Mouse (Mus musculus) macrophage (primary cell): ENCODE data around the gene Lix1l. TPM values are rescaled to one million over a fixed set of nuclear protein-coding genes. Genes with fewer than 3 reads are reported as not detected.
A peak's percentile ranks its signal among the peaks of the same experiment; 100 is the strongest.

Experiments
- H3K27ac ChIP-seq: fragments of 350-480 bp; formaldehyde crosslinking; 2 replicates; pipeline ENCODE4 v1.9.0; 2021
- H3K36me3 ChIP-seq: fragments of 350-480 bp; formaldehyde crosslinking; 2 replicates; pipeline ENCODE4 v1.9.0; 2021; ENCODE audit errors: inconsistent target
- H3K4me3 ChIP-seq: fragments of 350-480 bp; formaldehyde crosslinking; 2 replicates; pipeline ENCODE4 v1.9.0; 2021; ENCODE audit errors: inconsistent target
- H3K79me2 ChIP-seq: fragments of 350-480 bp; formaldehyde crosslinking; 2 replicates; pipeline ENCODE4 v1.9.0; 2021; ENCODE audit errors: inconsistent target
- WGBS: methylation state at CpG from one replicate; pipeline ENCODE4 v1.1.7; 2026; ENCODE audit warnings: inconsistent platforms; ENCODE audit not compliant: missing documents; 5-methylcytosine and 5-hydroxymethylcytosine counted together
- polyA plus RNA-seq: library from polyadenylated mRNA; stranded (reverse); fragments of 250-400 nt; gene quantifications from 3 replicates; pipeline ENCODE4 v1.2.4, GENCODE M21; 2018; ENCODE audit warnings: inconsistent platforms

Gene Lix1l
- polyA plus RNA-seq, 1 experiment from 2014 or later = 7.5 TPM

DNA sequence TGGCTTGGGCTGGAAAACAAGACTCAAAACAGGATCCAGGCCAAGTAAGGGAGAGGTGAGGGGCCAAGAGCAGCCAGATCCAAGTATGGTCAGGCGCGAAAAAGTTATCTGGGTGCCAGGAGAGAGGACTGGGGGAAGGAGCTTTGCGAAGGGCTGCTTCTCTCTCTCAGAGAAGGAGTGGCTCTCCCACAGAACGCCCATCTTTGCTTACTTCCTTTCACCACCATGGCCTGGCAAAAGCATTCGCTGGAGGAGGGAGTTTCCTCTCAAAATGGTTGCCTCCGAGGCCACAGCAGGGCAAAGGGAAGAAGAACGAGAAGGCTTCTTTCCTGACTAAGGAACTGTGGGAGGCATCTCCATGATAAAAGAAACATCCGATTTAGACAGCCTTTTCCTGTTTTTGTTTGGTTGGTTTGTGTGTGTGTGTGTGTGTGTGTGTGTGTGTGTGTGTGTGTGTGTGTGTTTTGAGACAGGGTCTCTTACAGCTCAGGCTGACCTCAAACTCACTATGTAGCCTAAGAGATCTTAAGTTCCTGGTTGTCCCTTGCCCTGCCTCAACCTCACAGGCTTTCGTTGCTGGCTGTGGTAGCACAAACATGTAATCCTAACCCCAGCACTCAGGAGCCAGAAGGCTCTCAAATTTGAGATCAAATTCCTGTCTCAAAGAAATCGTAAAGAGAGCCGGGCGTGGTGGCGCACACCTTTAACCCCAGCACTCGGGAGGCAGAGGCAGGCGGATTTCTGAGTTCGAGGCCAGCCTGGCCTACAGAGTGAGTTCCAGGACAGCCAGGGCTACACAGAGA lies 28.9 kb upstream of the Lix1l start:
- H3K79me2 ChIP-seq = peaks cover under 1% of the 10 kb centered on the region; the same call in 1 of the 2 replicates
- no peak overlapping the region for H3K4me3 ChIP-seq
- peak overlapping the region; percentile 75 for H3K27ac ChIP-seq
- H3K36me3 ChIP-seq = no peaks in the 10 kb centered on the region
- 53% methylated on average over 13 of the region's 16 CpGs for WGBS

DNA sequence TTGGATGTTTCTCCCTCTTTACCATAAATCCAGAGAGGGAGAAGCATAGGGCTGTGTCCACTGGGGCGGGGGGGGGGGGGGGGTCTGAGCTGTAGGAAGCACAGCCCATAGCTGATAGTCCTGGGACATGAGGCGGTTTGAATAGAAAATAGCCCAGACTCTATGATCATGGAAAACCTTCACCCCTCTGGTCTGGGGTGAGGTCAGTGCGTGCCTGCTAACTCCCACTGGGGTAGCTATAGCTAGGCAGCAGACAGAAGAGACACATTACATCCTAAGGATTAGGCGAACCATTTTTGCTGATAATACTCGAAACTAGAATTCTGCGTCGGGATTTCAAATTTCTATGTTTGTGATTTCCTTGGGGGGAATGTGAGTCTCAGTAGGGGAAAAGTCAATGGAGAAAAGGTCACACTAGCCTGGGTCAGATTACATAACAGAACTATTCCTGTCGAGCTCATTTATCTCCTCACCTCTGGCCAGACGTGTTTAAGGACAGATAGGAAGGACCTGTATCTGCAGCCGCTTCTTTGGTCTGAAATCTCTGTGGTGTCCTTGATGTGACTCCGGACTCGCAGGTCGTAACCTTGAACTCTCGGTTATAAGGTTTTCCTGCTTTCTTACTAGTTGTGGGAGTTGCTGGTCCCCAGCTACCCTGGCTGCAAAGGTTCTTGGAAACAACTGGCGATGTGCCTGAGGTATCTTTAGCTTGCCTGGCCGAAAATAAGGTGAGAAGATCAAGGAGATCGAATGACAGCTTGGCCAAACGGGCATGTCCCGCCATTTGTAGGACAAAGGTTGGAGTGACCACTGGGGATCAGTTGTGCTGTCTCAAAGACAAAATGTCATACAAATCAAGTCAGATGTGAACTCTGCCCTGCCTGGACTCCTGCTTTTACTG lies 27.1 kb upstream of the Lix1l start:
- Histone ChIP-seq H3K4me3 (no peak overlapping the region), H3K36me3 (no peaks in the 10 kb centered on the region), H3K27ac (no peak overlapping the region), H3K79me2 (peaks cover 18% of the 10 kb centered on the region)
- WGBS = 95% methylated on average over 19 of the region's 19 CpGs

DNA sequence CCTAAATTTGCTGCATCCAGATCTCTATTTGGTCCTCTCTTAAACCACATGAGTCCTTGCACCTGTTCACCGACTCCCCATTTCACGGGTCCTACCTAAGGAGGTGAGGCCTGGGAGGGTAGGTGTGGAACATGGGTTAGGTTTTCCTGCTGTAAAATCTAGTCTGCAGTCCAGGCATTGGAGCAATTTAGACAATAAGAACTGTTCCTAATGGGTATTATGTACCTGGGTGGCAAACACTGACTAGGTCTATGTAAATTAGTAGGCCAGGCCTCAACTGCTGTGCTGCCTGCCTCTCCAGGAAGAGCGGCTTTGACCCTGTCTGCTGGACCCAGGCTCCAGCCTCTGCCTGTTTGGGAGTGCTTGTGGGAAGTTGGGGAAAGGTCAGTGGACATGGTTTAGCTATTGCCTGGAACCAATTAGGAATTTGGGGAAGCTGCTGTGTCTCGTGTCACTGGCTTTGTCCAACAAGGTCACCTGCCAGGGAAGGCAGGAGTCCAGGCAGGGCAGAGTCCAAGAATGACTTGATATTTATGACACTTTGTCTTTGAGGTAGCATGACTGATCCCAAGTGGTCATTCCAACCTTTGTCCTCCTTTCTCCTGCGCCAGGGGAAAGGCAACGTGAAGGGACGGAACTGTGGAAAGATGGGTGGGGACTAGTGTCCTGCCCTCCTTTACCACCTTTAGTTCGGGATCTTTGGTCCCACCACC lies 25.5 kb upstream of the Lix1l start:
- Histone ChIP-seq H3K36me3 (no peaks in the 10 kb centered on the region), H3K4me3 (no peak overlapping the region), H3K79me2 (peaks cover 25% of the 10 kb centered on the region), H3K27ac (peak overlapping the region; percentile 97)
- WGBS = 96% methylated on average over 8 of the region's 8 CpGs

DNA sequence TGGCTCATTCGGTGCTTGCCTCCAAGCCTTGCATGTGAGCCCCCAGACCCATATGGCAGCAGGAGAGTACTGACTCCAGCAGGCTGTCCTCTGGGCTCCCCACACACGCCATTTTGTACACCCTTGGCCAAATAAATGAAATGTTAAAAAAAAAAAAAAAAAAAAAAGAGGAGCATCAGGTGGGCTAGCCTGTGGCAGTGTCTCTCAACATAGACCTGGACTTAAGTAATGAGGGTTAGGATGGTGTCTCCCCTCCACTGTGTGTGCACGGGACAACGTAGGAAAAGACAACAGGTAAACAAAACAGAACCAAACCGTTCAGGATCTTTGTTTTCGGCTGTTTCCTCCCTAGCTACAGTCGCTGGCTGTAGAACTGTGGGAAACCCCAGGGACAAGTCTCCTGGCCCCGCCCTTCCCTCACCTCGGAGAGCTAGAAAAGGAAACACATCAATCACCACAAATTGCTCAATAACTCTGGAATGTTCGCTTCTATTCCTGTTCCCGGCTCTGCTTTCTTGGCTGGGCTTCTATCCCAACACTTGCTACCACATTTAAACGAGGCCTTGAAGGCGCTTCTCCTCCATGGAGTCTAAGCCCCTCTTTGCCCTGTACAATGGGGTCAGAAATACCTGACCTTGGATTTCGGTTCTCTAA lies 24.8 kb upstream of the Lix1l start:
- Histone ChIP-seq H3K36me3 (no peaks in the 10 kb centered on the region), H3K79me2 (peaks cover 25% of the 10 kb centered on the region), H3K27ac (peak overlapping the region; percentile 97), H3K4me3 (peak overlapping the region; percentile 37)
- whole genome bisulfite sequencing = 18% methylated on average over 14 of the region's 14 CpGs

DNA sequence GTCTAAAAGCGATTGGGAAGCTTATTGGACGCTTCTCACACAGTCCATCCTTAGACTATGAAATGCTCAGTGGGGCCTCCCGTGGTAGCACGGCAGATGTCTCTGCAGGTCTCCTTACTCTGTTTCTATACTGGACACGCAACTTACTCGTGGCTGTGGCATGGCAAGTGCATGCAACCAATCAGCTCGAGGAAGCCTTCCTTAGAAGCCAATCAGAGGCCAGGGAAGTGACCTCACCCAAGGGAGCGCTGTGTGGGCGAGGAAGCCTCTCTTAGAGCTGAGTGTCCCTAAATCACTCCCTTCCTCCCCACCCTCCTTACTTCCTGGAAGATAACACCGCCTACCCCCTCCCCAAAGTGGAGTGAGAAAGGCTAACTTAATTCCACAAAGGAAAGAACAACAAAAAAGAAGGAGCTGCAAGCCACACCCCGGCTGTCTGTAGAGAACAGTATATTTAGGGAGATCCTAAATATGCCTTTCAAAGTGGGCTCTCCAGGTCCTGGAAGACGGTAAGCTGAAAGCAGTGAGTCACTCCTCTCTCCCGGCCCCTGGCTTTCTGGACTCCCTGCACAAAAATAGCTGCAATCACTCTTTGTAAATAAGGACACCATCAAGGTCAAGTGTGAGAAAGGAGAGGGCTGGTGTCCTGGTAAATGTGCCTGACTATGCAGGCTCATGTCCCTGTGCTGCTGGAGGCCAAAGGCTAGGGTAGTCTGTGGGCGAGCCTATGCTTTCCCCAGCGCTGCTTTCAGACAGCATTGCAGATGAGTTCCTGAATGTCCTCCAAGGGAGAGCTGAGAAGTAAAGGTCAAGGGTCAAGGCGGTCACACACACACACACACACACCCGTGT lies 24.0 kb upstream of the Lix1l start, which contains the start of gene Gm16253:
Gene Gm16253 (plus strand): TSS at position 295 of the 852 bp plus-strand sequence.
- peak within 1 kb of the TSS; percentile 37 for H3K4me3 ChIP-seq
- no peaks in the 10 kb centered on the region for H3K36me3 ChIP-seq
- 13% methylated on average over 16 of the region's 17 CpGs for WGBS
- H3K27ac ChIP-seq = peak within 1 kb of the TSS; percentile 97
- peaks cover 25% of the 10 kb centered on the region for H3K79me2 ChIP-seq

DNA sequence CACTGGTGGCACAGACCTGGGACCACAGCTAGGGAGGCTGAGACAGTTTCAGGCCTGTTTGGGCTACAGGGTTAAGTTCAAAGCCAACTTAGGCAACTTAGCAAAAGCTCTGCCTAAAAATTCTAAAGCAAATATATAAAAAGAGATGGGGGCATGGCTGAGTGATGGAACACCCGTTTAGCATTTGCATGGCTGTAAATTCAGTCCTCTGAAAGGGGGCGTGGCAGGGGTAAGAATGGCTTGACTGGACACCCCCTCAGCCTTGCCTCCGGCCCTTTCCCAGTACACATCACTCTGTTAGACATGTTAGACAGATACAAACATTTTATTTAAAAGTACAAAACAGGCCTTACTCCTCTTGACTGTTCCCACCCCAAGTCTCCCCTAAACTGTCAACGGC lies 23.4 kb upstream of the Lix1l start:
- Histone ChIP-seq H3K27ac (peak overlapping the region; percentile 97), H3K79me2 (peaks cover 25% of the 10 kb centered on the region), H3K36me3 (no peaks in the 10 kb centered on the region), H3K4me3 (peak overlapping the region; percentile 15; the same call in 1 of the 2 replicates)
- 64% methylated on average over 4 of the region's 4 CpGs for WGBS

DNA sequence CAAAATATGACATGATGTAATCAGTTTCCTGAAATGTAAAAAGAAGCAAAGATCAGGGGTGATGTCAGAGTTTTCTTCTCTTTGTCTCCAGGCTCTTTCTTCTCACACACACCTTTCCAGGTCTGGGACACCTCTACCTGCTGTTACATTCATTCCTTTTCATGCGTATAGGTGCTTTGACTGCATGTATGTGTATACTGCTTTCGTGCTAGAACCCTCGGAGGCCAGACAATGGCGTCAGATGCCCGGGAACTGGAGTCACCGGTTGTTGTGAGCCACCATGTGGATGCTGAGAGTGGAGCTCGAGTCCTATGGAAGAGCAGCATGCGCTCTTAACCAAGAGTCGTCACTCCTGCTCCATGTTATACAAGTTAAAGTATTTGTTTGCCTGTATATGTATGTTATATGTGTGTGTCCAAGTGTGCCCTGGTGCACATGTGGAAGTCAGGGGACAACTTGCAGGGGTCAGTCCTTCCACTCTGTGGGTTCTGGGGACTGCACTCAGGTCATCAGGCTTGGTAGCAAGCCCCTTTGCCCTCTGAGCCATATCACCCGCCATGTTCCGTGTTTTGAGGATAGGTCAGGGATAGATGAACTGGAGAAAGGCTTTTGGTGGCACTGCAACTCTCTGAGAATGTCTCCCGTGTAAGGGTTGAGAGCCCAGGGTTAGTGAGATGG lies 22.2 kb upstream of the Lix1l start:
- WGBS = 93% methylated on average over 10 of the region's 12 CpGs
- H3K27ac ChIP-seq = peak overlapping the region; percentile 97
- H3K36me3 ChIP-seq = no peaks in the 10 kb centered on the region
- H3K79me2 ChIP-seq = peaks cover 25% of the 10 kb centered on the region
- H3K4me3 ChIP-seq = peak overlapping the region; percentile 32

DNA sequence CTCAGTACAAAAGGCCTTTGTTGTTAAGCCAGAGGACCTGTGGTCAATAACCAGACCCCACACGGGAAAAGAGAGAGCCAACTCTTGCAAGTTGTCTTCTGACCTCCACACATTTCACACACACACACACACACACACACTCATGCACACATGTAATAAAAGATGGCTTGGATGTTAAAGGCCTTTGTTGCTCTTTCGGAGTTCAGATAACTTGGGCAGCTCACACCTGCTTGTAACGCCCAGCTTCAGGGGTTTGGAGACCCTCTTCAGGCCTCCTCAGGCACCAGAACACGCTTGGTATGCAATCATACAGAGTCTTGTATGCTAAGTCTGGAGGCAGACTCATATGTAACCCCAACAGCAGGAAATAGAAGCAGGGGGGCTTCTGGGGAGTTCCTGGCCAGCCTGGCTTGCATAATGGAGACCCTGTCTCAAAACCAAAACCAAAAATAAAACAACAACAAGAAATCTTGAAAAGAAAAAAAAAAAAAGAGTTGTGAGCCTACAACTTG lies 21.7 kb upstream of the Lix1l start:
- 36% methylated on average over 4 of the region's 4 CpGs for WGBS
- H3K79me2 ChIP-seq = peaks cover 25% of the 10 kb centered on the region
- peak overlapping the region; percentile 32 for H3K4me3 ChIP-seq
- H3K27ac ChIP-seq = peak overlapping the region; percentile 97
- H3K36me3 ChIP-seq = no peaks in the 10 kb centered on the region

DNA sequence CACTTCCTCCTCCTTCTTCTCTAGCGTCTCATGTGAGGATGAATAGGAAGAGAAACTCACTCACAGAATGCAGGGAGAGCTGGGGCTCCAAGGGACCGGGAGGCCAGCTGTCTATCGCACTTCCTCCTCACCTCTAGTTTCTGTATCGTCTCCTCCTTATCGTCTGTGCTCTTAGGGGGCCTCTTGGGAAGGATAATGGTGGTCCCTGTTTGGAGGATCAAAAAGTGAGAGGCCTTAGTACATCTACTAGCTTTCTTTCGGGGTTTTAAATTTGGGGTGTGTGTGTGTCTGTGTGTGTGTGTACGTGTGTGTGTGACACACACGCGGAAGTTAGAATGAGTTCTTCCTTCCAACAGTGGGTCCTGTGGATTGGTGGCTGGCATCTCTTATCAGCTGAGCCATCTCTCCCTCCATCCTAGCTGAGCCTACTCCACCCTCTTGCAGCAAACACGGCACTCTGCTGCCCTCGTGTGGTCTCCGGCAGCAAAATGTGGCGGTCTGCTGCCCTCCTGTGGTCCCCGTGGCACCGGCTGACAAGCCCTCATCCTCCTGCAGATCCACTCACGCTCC lies 21.0 kb upstream of the Lix1l start:
- WGBS = under 1% methylated on average over 15 of the region's 16 CpGs
- Histone ChIP-seq H3K79me2 (peaks cover 25% of the 10 kb centered on the region), H3K36me3 (no peaks in the 10 kb centered on the region), H3K4me3 (peak overlapping the region; percentile 32), H3K27ac (peak overlapping the region; percentile 97)

DNA sequence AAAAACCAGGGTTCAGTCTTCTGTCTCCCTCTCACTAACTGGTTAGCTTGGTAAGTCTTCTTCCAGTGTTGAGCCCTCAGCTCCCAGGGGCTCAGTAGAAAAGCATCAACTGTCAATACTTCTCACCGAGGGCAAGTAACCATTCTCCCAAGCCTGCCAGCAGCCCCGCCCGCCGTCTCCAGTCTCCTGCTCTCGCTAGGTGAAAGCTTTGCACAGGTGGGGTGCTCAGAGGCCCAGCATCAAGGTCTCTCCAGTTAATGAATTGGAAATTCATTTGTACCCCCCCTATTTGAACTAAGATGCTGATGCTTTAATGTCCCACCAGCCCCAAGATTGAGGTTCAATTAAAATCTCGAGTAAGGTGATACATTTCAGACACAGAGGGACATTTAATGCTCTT lies 19.8 kb upstream of the Lix1l start:
- no peak overlapping the region for H3K4me3 ChIP-seq
- WGBS = 90% methylated on average over 6 of the region's 6 CpGs

DNA sequence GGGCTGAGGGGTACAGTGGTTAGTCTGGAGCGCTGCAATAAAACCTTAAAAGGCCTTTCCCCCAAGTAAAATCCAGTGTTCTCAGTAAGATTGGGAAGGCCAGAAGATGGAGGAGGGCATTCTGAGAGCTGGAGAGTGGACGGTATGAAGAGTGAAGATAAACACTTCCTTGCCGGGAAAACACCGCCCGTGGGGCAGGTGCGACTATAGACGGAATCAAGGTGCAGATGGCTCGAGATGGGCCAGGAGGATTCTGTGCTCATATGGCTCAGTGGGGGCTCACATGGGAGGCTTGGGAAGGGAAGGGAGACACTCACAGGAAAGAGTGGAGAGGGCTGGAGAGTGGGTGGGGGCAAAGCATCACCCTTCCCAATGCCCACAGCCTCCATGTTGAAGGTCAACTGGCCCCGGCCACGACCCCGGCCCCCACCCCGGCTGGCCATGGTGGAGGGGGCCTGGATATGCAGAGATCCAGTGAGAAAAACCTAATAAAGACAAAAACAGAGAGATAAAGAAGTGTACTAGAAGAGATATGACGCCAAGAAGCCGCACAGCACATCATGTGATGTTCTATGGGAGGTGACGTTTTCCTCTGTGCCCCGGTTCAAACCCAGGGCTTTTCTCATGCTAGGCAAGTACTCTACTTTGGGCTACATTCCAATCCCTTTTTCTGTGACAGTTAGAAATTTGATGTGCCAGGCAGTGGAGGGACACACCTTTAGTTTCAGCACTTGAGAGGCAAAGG lies 19.0 kb upstream of the Lix1l start:
- peaks cover 25% of the 10 kb centered on the region for H3K79me2 ChIP-seq

More for the DNA sequence above, 19.8 kb upstream of the Lix1l start:
- H3K79me2 ChIP-seq = peaks cover 25% of the 10 kb centered on the region
- no peak overlapping the region for H3K27ac ChIP-seq
- no peaks in the 10 kb centered on the region for H3K36me3 ChIP-seq

DNA sequence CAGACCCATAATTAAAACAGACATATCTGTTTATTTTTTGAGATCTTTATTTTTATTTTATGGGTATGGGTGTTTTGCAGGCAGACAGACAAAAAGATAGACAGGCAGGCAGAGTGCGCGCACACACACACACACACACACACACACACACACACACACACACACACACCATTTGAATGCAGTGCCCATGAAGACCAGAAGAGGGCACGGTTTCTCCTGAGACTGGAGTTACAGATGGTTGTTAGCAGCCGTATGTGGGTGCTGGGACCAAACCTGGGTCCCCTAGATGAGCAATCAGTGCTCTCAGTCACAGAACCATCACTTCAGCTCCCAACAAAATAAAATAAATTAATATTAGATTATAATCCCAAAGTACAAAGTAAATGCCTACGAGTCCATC lies 17.6 kb upstream of the Lix1l start:
- Histone ChIP-seq H3K79me2 (peaks cover 11% of the 10 kb centered on the region), H3K36me3 (no peaks in the 10 kb centered on the region), H3K27ac (no peak overlapping the region), H3K4me3 (no peak overlapping the region)
- WGBS = 85% methylated on average over 4 of the region's 5 CpGs

More for the DNA sequence above, 19.0 kb upstream of the Lix1l start:
- no peaks in the 10 kb centered on the region for H3K36me3 ChIP-seq
- H3K27ac ChIP-seq = no peak overlapping the region
- no peak overlapping the region for H3K4me3 ChIP-seq
- WGBS = 93% methylated on average over 16 of the region's 16 CpGs
